ENCODE assay signal across 15 mouse cellular contexts in genomic region chr2:71736213-71736612, GRCm38 (mm10). TPM values are rescaled to one million over a fixed set of nuclear protein-coding genes. Genes with fewer than 3 reads are reported as not detected.
A peak's percentile ranks its signal among the peaks of the same experiment; 100 is the strongest.
DNase-seq lines count a peak whose midpoint lies in the region; ATAC-seq and TF ChIP-seq lines count a peak whose summit lies in the region.
"Had no signal": no experiment of that assay in that cellular context is flagged by ENCODE, and none has a peak within 500 bp of the region (broad histone marks: within the 10 kb centered on the region; RNA-seq: fewer than 3 reads in every experiment).

No protein-coding gene starts in this region.

- 88% methylated on average over 2 of the region's 2 CpGs for WGBS in liver, adult 2 months

- ATAC-seq in monocyte, adult 5-6 weeks (replicated peaks; ENCODE audit: insufficient number of reproducible peaks, low FRiP score, low TSS enrichment, poor library complexity, severe bottlenecking): no peak
- ATAC-seq: midbrain, embryonic 16.5 days had no signal

- H3K9ac ChIP-seq in liver, adult 2 months (ENCODE audit: low read depth, low read length): no peak overlapping the region
- H3K9ac ChIP-seq: hindbrain, embryonic 15.5 days; liver, embryonic 15.5 days had no signal

- H3K4me1 ChIP-seq in liver, adult 2 months (ENCODE audit: control insufficient read depth, insufficient read depth, low read length): peaks cover 2% of the 10 kb centered on the region
- peaks cover 7% of the 10 kb centered on the region for H3K4me1 ChIP-seq in bone marrow macrophage, adult 2 months (ENCODE audit: control insufficient read depth, insufficient read depth, low read length)
- H3K4me1 ChIP-seq: liver, embryonic 15.5 days had no signal

- H3K27ac ChIP-seq in liver, adult 2 months (replicated peaks; ENCODE audit: insufficient read depth, low read depth, low read length): no peak overlapping the region
- no peak overlapping the region for H3K27ac ChIP-seq in bone marrow macrophage, adult 2 months (ENCODE audit: insufficient read depth, low read depth, low read length)
- H3K27ac ChIP-seq: embryonic facial prominence, embryonic 10.5 days; hindbrain, embryonic 15.5 days; liver, embryonic 15.5 days had no signal

- H3K27me3 ChIP-seq in liver, adult 2 months (ENCODE audit: control insufficient read depth, insufficient read depth, low read length): no peaks in the 10 kb centered on the region
- H3K27me3 ChIP-seq: hindbrain, embryonic 15.5 days; liver, embryonic 15.5 days had no signal

- DNase-seq in liver, adult 2 months (ENCODE audit: extremely low read depth, low read depth, low spot score): no peak
- no peak for DNase-seq in liver
- peak; percentile 10 for DNase-seq in CD4-positive helper T cell, adult 2 months (ENCODE audit: low read depth, low spot score)
- peak; percentile 16 to 18 for DNase-seq in CD8-positive naive resting alpha-beta T cell, adult 2 months (ENCODE audit: low read depth in 2 of 2, low spot score in 2 of 2)
- DNase-seq in cerebellum, postnatal 4 days (ENCODE audit: low spot score in 2 of 2): no peak
- DNase-seq: adrenal gland, adult 2 months; cerebellum, postnatal 14 days; heart, adult 18-20 months; layer of hippocampus, adult 9-11 months had no signal

- no peaks in the 10 kb centered on the region for H3K79me2 ChIP-seq in liver, adult 2 months (ENCODE audit: control insufficient read depth, insufficient read depth, low read length)

- no peak overlapping the region for H3K4me3 ChIP-seq in liver, adult 2 months (ENCODE audit: insufficient read depth, low read depth, low read length)
- H3K4me3 ChIP-seq in bone marrow macrophage, adult 2 months (ENCODE audit: insufficient read depth, low read length): no peak overlapping the region
- H3K4me3 ChIP-seq: embryonic facial prominence, embryonic 10.5 days; hindbrain, embryonic 15.5 days; liver, embryonic 15.5 days had no signal

- TF ChIP-seq CTCF in liver, adult 2 months (IDR thresholded peaks at IDR 0.05; ENCODE audit: low read depth, low read length): peak; percentile 11; the same call in 1 of the 2 replicates
- peak; percentile 34; the same call in 1 of the 2 replicates for TF ChIP-seq CTCF in bone marrow macrophage, adult 2 months (IDR thresholded peaks at IDR 0.05; ENCODE audit: low read depth, low read length)

- no peaks in the 10 kb centered on the region for H3K36me3 ChIP-seq in liver, adult 2 months (ENCODE audit: control insufficient read depth, insufficient read depth, low read length)
- H3K36me3 ChIP-seq: embryonic facial prominence, embryonic 10.5 days; hindbrain, embryonic 15.5 days; liver, embryonic 15.5 days had no signal

- no peak for TF ChIP-seq POLR2A in liver, adult 2 months (IDR thresholded peaks at IDR 0.05; ENCODE audit: extremely low read depth, insufficient read depth, low read length)
- no peak for TF ChIP-seq POLR2A in bone marrow macrophage, adult 2 months (IDR thresholded peaks at IDR 0.05; ENCODE audit: borderline replicate concordance, low read depth, low read length)

RNA-seq across cellular contexts. Expression of gene Itga6, which starts 9.2 kb away (rescaled TPM):
- 5.1 and 6.1 TPM in 2 replicates for total RNA-seq in liver, adult 2 months (2014; rRNA removed)
- polyA plus RNA-seq in liver, adult 2 months (2012; rRNA removed): 2.2 and 2.4 TPM in 2 replicates
- 144 and 160 TPM in 2 replicates for polyA plus RNA-seq in bone marrow macrophage, adult 2 months (2012; ENCODE audit: insufficient read depth, insufficient read length, missing spikeins)
- total RNA-seq in monocyte, adult 5-6 weeks (2017): 20.6 to 89.1 TPM (median 24.1 TPM) in 3 replicates

Comparison
In these comparisons a context has a peak if more than half of its experiments do, and no peak if none do; other contexts are left out.
1. DNase-seq: peak in CD4-positive helper T cell, adult 2 months (single experiment) and CD8-positive naive resting alpha-beta T cell, adult 2 months (2 of 2); none in liver, adult 2 months (single experiment), liver (single experiment) and cerebellum, postnatal 4 days (0 of 2).